Mouse (Mus musculus) midbrain, embryonic 13.5 days (tissue): ENCODE data around the gene Prnd. TPM values are rescaled to one million over a fixed set of nuclear protein-coding genes. Genes with fewer than 3 reads are reported as not detected.
A peak's percentile ranks its signal among the peaks of the same experiment; 100 is the strongest.

Experiments
- ATAC-seq: fragments of 200-750 bp; cut with Nextera tagmentation; 2 replicates; pipeline ENCODE4 v1.8.0; 2017; ENCODE audit warnings: mild to moderate bottlenecking, moderate TSS enrichment, moderate library complexity
- H3K27ac ChIP-seq: fragments of 300-500 bp; sonication (generic); 2 replicates; pipeline ENCODE4 v1.5.1; 2015; ENCODE audit warnings: inconsistent platforms, mild to moderate bottlenecking, moderate library complexity
- H3K27me3 ChIP-seq: fragments of 300-500 bp; sonication (generic); 2 replicates; pipeline ENCODE4 v1.6.1; 2015; ENCODE audit warnings: mild to moderate bottlenecking, inconsistent platforms
- H3K36me3 ChIP-seq: fragments of 300-500 bp; sonication (generic); 2 replicates; pipeline ENCODE4 v1.6.1; 2015; ENCODE audit warnings: mild to moderate bottlenecking, inconsistent platforms
- H3K4me1 ChIP-seq: fragments of 300-500 bp; sonication (generic); replicated peaks from 2 replicates; pipeline ENCODE4 v1.6.1; 2015; ENCODE audit warnings: inconsistent platforms
- H3K4me2 ChIP-seq: fragments of 300-500 bp; sonication (generic); replicated peaks from 2 replicates; pipeline ENCODE4 v1.6.1; 2015; ENCODE audit warnings: moderate library complexity, mild to moderate bottlenecking, inconsistent platforms
- H3K4me3 ChIP-seq: fragments of 300-500 bp; sonication (generic); replicated peaks from 2 replicates; pipeline ENCODE4 v1.5.1; 2015; ENCODE audit warnings: mild to moderate bottlenecking, inconsistent platforms
- H3K9ac ChIP-seq: fragments of 300-500 bp; sonication (generic); replicated peaks from 2 replicates; pipeline ENCODE4 v1.6.1; 2015; ENCODE audit warnings: mild to moderate bottlenecking, inconsistent platforms
- H3K9me3 ChIP-seq: fragments of 300-500 bp; sonication (generic); 2 replicates; pipeline ENCODE4 v1.6.1; 2016; ENCODE audit warnings: mild to moderate bottlenecking, inconsistent platforms
- WGBS: fragments of 180-500 bp; shearing (Covaris S2); methylation state at CpG from one replicate; pipeline ENCODE4 v1.1.7; 2015; 5-methylcytosine and 5-hydroxymethylcytosine counted together
- polyA plus RNA-seq: library from polyadenylated mRNA; unstranded; fragments of >200 nt; fragmentation: Nextera tagmentation; extraction: Ambion mirVana; gene quantifications from 2 replicates; pipeline ENCODE4 v1.2.1, GENCODE M21; 2015

Gene Prnd
- polyA plus RNA-seq, 1 experiment from 2014 or later: 9.2 TPM

DNA sequence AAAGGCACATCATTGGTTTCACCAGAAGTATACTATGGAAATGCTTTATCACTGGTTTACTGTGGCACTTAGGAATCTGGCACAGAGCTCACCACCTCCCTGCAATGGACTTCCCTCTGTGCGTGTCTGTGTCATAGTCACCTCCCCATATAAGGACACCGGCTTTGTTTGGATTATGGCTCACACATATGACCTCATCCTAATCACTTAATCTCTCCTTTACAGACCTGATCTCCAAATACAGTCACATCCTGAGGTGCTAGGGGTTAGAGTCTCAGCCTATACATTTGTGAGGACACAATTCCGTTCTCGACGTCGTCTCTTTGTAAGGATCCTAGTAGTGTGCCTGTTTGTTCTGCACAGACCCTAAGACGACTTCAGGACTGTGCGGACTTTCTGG is 5.4 kb upstream of the Prnd start:
- no peaks in the 10 kb centered on the region for H3K9me3 ChIP-seq
- H3K4me1 ChIP-seq: no peaks in the 10 kb centered on the region
- ATAC-seq: no peak
- no peak overlapping the region for H3K27ac ChIP-seq
- H3K4me3 ChIP-seq: no peak overlapping the region
- H3K9ac ChIP-seq: no peak overlapping the region
- H3K36me3 ChIP-seq: no peaks in the 10 kb centered on the region
- peaks cover under 1% of the 10 kb centered on the region; the same call in 1 of the 2 replicates for H3K27me3 ChIP-seq
- no peak overlapping the region for H3K4me2 ChIP-seq
- WGBS: 80% methylated on average over 8 of the region's 8 CpGs

DNA sequence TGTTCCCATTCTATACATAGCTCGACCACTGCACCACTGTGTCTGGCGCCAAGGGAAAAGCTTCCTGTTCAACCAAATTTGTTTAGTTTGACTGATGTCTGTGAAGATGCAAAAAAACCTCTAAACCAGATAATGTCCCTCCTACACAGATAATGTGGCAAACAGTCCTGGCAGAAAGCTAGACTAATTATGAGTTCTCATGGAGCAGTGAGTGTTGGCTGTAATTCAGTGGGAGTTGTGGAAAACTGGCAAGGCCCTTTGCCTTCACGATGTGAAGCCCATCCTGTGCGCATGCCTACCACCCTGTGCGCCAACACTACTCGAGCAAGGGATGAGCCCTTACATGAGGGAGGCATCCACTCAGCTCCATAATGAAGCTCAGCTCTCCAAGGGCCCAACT is 4.9 kb upstream of the Prnd start:
- WGBS: 90% methylated on average over 6 of the region's 6 CpGs
- no peak overlapping the region for H3K4me3 ChIP-seq
- no peak overlapping the region for H3K4me2 ChIP-seq
- H3K9me3 ChIP-seq: no peaks in the 10 kb centered on the region
- no peak overlapping the region for H3K9ac ChIP-seq
- H3K36me3 ChIP-seq: no peaks in the 10 kb centered on the region
- no peak for ATAC-seq
- H3K27ac ChIP-seq: no peak overlapping the region
- H3K4me1 ChIP-seq: 0 out of 2 replicates have a peak, but pooled peaks cover 5% of the 10 kb centered on the region
- H3K27me3 ChIP-seq: peaks cover 6% of the 10 kb centered on the region

DNA sequence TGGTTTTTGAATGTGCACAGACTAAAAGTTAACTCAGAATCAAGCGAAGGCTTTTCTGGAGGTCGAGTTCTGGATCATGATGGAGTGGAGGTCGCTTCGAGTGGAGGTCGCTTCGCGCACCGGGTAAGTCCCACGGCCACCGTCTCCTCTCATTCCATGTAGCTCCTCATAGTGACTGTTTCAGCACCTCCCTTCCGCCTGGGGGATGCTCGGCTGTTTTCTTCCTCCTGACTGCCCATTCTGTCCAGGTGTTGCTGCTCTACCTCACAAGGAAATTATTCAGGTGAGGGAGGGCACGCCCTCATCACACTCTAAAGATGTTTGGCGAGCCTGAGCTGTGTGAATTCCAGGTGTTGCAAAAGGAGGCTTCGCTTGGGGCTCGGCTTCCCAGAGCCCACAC is 4.3 kb upstream of the Prnd start:
- WGBS: 90% methylated on average over 16 of the region's 16 CpGs

DNA sequence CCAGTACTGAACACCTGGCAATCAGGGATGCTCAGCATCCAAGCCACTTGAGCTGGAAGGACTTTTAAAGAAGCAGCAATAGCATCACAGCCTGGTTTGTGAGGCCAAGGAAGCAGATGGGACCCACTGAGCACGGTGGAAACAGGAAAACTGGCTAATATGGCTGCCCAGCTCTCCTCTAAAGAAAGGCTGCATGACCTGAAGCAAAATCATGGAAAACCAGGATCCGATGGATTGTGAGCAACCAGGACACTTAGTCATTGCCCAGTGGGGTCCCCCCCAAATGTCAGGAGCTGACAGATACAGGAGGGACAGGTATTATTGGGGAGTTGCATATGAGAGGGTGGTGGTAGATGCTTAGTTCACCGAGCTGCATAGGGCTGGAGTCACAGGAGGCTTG is 2.5 kb upstream of the Prnd start:
- Histone ChIP-seq H3K27me3 (peaks cover 28% of the 10 kb centered on the region), H3K36me3 (no peaks in the 10 kb centered on the region), H3K4me1 (peaks cover 12% of the 10 kb centered on the region), H3K4me2 (no peak overlapping the region), H3K4me3 (no peak overlapping the region), H3K27ac (no peak overlapping the region), H3K9ac (no peak overlapping the region), H3K9me3 (no peaks in the 10 kb centered on the region)
- WGBS: 80% methylated on average over 3 of the region's 3 CpGs
- ATAC-seq: no peak

More for the DNA sequence above, 4.3 kb upstream of the Prnd start:
- no peak for ATAC-seq
- H3K27ac ChIP-seq: no peak overlapping the region
- peaks cover 10% of the 10 kb centered on the region for H3K27me3 ChIP-seq
- H3K4me3 ChIP-seq: no peak overlapping the region
- H3K9ac ChIP-seq: no peak overlapping the region
- no peaks in the 10 kb centered on the region for H3K9me3 ChIP-seq
- H3K4me1 ChIP-seq: 0 out of 2 replicates have a peak, but pooled peaks cover 6% of the 10 kb centered on the region
- no peak overlapping the region for H3K4me2 ChIP-seq
- H3K36me3 ChIP-seq: no peaks in the 10 kb centered on the region

DNA sequence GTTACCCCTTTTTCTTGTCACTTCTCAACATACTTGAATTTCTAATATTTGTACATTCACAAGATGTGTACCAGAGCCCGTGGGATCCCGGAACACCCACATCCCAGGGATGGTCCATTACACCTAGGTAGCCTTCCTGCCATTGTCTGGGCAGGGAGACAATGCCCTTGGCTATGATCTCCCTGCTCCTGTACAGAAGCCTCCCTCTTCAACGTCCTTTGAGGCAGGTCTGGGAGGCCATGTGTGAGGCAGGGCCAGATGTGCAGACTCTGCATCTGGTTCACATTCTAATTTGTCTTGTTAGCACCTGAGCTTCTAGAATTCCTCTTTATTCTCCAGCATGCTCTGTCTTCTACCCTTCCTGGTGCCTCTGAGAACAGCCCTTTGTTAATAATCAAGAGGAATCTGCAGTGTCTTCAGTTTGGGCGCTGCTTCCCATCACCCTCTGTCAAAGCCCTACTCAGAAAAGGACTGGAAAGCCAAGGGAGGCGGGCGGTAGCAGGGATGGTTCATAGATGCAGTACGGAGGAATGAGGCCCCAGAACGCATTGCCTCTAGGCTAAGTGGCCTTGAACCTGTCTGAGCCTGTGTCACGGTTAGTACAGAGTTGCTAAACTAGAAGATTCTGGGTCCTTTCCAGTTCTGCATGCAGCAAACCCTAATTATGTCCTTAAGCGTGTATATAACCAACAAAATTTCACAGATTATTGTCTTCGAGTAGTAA is 1.6 kb upstream of the Prnd start:
- ATAC-seq: no peak
- Histone ChIP-seq H3K4me3 (no peak overlapping the region), H3K27ac (no peak overlapping the region), H3K4me1 (peaks cover 18% of the 10 kb centered on the region), H3K4me2 (no peak overlapping the region), H3K27me3 (peaks cover 37% of the 10 kb centered on the region), H3K36me3 (no peaks in the 10 kb centered on the region), H3K9me3 (no peaks in the 10 kb centered on the region), H3K9ac (no peak overlapping the region)
- 78% methylated on average over 11 of the region's 11 CpGs for WGBS

DNA sequence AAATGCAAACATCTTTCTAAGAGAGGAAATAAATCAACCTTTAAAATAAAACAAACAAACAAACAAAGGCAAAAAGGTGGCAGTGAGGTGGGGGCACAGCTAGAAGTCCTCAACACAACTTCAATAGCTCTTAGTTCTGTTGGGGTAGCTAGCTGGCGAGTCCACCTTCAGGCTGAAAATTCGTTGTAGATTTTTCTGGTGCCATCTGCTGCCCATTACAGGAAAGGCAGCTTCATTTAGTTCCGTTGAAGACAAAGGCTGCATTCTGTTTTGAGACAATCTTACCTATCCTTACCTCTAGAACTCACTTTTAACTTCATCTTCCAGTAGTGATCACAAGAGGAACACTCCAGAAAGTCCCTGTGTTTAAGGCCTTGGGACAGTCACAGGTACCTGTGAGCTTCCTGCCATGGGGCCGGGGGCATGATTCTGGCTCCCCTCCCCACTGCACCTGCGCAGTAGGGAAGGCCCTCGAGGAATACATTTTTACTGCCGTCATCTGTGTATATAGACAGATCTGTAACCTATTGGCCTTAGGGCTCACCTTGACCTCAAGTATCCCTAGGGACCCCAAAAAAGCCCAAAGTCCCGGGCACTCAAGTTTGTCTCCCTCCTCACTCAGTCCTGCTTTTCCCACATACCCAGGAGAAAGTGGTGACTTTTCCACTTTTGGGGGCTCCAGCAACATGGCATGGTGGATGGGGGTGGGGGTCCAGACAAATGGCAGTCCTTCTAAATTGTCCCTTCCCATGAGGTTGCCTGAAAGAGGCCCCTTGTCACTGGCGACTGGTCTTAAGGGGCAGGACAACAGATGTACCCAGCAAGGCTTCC is 679 bp upstream of the Prnd start:
- peak; percentile 59; the same call in 1 of the 2 replicates for ATAC-seq

DNA sequence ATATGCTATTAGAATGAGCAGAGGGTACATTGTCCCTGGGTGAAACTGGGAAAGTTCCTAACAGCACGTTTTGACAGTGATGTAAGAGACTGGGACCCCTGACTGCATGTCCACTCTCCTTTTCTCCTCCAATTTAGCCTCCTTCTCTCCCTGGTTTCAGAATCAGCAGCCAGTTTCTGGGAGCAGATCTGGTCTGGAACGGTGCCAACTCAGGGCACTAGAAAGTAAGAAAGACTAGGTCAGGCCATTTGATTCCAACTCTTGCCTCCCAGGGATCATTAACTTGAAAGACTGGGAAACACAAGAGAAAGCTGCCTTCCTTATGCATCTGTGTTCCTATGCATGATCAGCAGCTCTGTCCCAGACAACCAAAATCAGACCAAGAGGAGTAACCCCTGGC is 1.8 kb downstream of the Prnd start:
- ATAC-seq: no peak
- H3K4me2 ChIP-seq: no peak overlapping the region; the same call in 1 of the 2 replicates
- peaks cover 51% of the 10 kb centered on the region for H3K27me3 ChIP-seq
- H3K4me3 ChIP-seq: no peak overlapping the region
- no peak overlapping the region for H3K27ac ChIP-seq
- no peaks in the 10 kb centered on the region for H3K9me3 ChIP-seq
- peaks cover 27% of the 10 kb centered on the region for H3K4me1 ChIP-seq
- no peak overlapping the region for H3K9ac ChIP-seq
- WGBS: 64% methylated on average over 2 of the region's 2 CpGs
- no peaks in the 10 kb centered on the region for H3K36me3 ChIP-seq

More for the DNA sequence above, 679 bp upstream of the Prnd start:
- no peak overlapping the region for H3K4me3 ChIP-seq
- peak overlapping the region; percentile 21; the same call in 1 of the 2 replicates for H3K9ac ChIP-seq
- H3K27me3 ChIP-seq: peaks cover 45% of the 10 kb centered on the region
- H3K27ac ChIP-seq: no peak overlapping the region
- peaks cover 20% of the 10 kb centered on the region for H3K4me1 ChIP-seq
- WGBS: 56% methylated on average over 9 of the region's 9 CpGs
- H3K4me2 ChIP-seq: no peak overlapping the region
- H3K9me3 ChIP-seq: no peaks in the 10 kb centered on the region
- H3K36me3 ChIP-seq: no peaks in the 10 kb centered on the region

DNA sequence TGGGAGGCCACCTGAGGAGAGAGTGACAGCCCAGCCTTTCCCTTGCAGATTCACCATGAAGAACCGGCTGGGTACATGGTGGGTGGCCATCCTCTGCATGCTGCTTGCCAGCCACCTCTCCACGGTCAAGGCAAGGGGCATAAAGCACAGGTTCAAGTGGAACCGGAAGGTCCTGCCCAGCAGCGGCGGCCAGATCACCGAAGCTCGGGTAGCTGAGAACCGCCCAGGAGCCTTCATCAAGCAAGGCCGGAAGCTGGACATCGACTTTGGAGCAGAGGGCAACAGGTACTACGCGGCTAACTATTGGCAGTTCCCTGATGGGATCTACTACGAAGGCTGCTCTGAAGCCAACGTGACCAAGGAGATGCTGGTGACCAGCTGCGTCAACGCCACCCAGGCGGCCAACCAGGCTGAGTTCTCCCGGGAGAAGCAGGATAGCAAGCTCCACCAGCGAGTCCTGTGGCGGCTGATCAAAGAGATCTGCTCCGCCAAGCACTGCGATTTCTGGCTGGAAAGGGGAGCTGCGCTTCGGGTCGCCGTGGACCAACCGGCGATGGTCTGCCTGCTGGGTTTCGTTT is 2.4 kb downstream of the Prnd start:
- Histone ChIP-seq H3K36me3 (no peaks in the 10 kb centered on the region), H3K9me3 (no peaks in the 10 kb centered on the region), H3K27me3 (peaks cover 51% of the 10 kb centered on the region), H3K4me3 (0 out of 2 replicates have a peak overlapping the region, but pooled peaks have one; percentile 2), H3K27ac (no peak overlapping the region), H3K9ac (peak overlapping the region; percentile 25; the same call in 1 of the 2 replicates), H3K4me2 (peak overlapping the region; percentile 41), H3K4me1 (peaks cover 27% of the 10 kb centered on the region)
- ATAC-seq: no peak
- WGBS: 20% methylated on average over 29 of the region's 29 CpGs

DNA sequence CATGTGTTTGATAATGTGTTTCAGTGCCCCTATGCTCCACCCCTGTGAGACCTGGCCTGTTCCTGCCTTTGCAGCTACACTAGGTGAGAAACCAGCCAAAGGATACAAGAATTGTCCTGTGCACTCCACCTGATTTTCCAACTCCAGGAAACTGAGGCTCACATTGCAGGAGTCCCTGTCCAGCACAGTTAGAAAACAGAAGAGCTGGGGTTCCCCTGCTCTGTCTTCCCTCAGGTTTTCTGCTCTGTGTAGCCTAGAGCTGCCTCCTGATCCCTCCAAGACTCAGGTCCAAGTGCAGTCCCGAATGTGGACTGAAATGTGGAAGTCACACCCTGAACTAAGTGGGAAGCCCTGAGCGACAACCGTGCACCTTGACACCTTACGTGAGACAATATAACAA is 3.0 kb downstream of the Prnd start:
- WGBS: 91% methylated on average over 4 of the region's 4 CpGs
- peaks cover 51% of the 10 kb centered on the region for H3K27me3 ChIP-seq
- no peak for ATAC-seq
- H3K9me3 ChIP-seq: no peaks in the 10 kb centered on the region
- H3K9ac ChIP-seq: peak overlapping the region; percentile 25; the same call in 1 of the 2 replicates
- H3K4me2 ChIP-seq: peak overlapping the region; percentile 41; the same call in 1 of the 2 replicates
- H3K36me3 ChIP-seq: no peaks in the 10 kb centered on the region
- peaks cover 27% of the 10 kb centered on the region for H3K4me1 ChIP-seq
- H3K4me3 ChIP-seq: 0 out of 2 replicates have a peak overlapping the region, but pooled peaks have one; percentile 2
- no peak overlapping the region for H3K27ac ChIP-seq

DNA sequence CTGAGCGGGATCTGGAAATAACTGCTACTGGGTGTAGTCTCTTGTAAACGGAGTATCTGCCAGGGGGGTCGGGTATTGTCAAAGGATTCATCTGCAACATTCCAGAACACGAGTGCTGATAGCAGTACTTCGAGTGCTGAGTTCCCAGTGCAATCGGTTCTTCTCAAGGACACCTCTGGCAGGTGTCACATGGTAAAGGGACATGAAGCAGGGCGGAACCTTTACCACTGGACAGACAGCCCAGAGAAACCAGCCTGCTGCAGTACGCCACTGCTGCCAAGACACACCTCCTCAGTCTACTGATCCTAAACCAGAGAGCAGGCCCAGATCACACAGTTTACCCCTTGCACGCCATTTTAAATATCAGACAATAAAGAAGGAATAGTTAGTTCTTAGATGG is 4.2 kb downstream of the Prnd start:
- 62% methylated on average over 9 of the region's 9 CpGs for WGBS
- ATAC-seq: peak; percentile 38

DNA sequence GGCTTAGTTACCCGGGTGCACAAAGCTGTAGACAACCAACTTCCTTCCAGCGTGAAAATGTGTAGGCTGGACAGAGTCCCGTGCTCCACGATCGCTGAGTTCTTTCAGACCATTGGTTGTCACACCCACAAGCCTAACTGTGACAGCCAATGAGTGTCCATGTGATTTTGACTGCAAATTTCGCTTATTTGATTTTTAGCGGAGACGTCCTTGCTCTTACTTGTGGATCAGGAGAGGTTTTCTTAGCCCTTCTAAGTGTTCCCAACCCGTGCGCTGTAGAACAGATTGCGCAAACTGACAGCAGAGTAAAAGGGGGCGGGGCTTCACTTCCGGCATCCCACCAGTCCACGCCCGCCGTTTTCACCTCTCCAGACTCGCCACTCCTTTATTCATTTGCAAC is 4.6 kb downstream of the Prnd start:
- no peaks in the 10 kb centered on the region for H3K9me3 ChIP-seq
- H3K4me1 ChIP-seq: peaks cover 27% of the 10 kb centered on the region
- H3K27ac ChIP-seq: no peak overlapping the region
- H3K9ac ChIP-seq: no peak overlapping the region; the same call in 1 of the 2 replicates
- H3K4me3 ChIP-seq: peak overlapping the region; percentile 41
- peak; percentile 74 for ATAC-seq
- no peaks in the 10 kb centered on the region for H3K36me3 ChIP-seq
- peak overlapping the region; percentile 64 for H3K4me2 ChIP-seq
- whole genome bisulfite sequencing: 5% methylated on average over 17 of the region's 17 CpGs
- peaks cover 50% of the 10 kb centered on the region for H3K27me3 ChIP-seq

More for the DNA sequence above, 4.2 kb downstream of the Prnd start:
- H3K9me3 ChIP-seq: no peaks in the 10 kb centered on the region
- H3K4me2 ChIP-seq: peak overlapping the region; percentile 64
- no peaks in the 10 kb centered on the region for H3K36me3 ChIP-seq
- peak overlapping the region; percentile 41 for H3K4me3 ChIP-seq
- H3K9ac ChIP-seq: no peak overlapping the region
- H3K27me3 ChIP-seq: peaks cover 51% of the 10 kb centered on the region
- H3K27ac ChIP-seq: no peak overlapping the region
- H3K4me1 ChIP-seq: peaks cover 27% of the 10 kb centered on the region
